Mouse (Mus musculus) v-Abl transformed pro-B cells (cell line): Measurements from ENCODE around the gene Mrps23.
"Not testable (repeated sequence)": the region's sequence is repeated elsewhere in the genome, so short reads cannot be mapped to it uniquely, and the experiment has no call there.

ENCODE experiments used
- in situ Hi-C, 2 experiments: fragments of 400-800 bp; cut with MboI; formaldehyde crosslinking; loops; one replicate each; pipeline ENCODE4 v1.15.1; 2025; ENCODE audit not compliant: unreplicated experiment in 2 of 2

Mrps23 gene

DNA sequence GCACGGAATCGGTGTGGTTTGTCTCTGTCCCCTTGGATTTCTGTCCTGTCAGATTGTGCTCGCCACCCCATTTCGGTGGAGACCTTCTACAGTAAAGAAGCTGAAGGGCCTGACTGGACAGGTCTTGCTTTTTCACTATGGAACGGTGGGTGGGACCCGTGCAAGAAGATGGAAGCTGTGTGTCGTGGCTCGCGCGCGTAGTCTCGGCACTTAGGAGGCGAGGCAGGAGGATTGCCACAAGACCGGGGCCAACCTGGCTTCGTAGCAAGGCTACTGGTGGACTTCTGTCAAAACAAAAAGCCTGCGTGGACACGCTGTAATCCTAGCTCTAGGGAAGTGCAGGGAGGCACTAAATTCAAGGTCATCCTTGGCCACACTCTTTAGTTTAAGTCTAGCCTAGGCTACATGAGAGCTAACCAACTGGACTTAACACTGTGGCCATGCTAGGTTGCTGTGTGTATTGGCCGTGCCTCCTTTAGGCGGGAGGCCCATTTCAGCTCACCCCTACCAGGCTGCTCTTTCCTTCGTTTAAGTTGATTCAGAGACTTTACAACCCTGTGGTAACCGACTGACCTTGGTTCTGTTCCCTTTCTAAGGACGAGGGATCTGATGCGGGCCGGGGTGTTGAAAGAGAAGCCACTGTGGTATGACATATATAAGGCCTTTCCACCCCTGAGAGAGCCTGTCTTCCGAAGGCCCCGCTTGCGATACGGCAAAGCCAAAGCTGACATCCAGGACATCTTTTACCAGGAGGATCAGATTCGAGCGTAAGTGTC, 593 bp downstream of the Mrps23 start:
- in situ Hi-C loops, result no loop called here

- in situ Hi-C loops, result not testable (repeated sequence)
Observed at GRCm38 (mm10) chr11:88206576-88206975, 2.4 kb downstream of the Mrps23 start.

- in situ Hi-C loops, result no loop called here
Observed at GRCm38 (mm10) chr11:88207697-88208096, 3.5 kb downstream of the Mrps23 start.

DNA sequence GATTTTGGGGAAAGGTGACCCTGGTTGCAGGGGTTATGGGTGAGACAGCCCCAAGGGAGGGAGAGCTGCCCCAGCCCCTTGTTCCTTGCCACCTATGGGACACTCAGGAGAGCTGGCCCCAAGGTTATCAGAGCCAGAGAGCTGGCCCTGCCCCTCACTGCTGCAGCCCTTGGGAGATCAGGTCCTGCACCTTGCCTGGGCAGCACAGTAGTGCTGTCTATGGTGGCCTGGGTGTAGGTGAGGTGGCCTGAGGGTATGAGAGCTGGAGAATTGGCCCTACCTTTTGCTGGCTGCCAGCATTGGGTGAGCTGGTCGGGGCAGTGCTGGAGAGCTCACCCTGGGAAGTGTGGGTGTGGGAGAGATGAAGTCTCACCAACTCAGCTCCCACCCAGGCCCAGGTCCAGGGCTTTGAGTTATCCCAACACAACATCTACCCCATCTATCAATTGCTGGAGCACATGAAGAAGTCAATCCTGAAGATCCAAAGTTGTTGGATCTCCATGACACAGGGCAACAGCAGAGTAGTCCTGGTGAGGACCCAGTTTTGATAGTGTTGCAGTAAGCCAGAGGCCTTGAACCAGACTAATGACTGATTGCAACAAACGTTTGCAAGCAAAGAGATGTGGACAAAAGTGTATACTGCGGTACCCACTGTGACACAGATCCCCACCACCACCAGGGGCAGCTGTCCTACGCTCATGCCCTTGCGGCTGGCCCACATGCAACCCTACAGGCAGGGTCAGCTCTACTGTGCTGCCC, 7.8 kb downstream of the Mrps23 start:
- in situ Hi-C loops, result loop anchor here (5.0 kb wide), 2 partner anchors 615 to 620 kb away; no protein-coding TSS in a partner anchor

GRCm38 (mm10) chr11:88213757-88214156, 9.6 kb downstream of the Mrps23 start:
- in situ Hi-C loops, result loop anchor here (5.0 kb wide), 2 partner anchors 614 to 619 kb away; no protein-coding TSS in a partner anchor

DNA sequence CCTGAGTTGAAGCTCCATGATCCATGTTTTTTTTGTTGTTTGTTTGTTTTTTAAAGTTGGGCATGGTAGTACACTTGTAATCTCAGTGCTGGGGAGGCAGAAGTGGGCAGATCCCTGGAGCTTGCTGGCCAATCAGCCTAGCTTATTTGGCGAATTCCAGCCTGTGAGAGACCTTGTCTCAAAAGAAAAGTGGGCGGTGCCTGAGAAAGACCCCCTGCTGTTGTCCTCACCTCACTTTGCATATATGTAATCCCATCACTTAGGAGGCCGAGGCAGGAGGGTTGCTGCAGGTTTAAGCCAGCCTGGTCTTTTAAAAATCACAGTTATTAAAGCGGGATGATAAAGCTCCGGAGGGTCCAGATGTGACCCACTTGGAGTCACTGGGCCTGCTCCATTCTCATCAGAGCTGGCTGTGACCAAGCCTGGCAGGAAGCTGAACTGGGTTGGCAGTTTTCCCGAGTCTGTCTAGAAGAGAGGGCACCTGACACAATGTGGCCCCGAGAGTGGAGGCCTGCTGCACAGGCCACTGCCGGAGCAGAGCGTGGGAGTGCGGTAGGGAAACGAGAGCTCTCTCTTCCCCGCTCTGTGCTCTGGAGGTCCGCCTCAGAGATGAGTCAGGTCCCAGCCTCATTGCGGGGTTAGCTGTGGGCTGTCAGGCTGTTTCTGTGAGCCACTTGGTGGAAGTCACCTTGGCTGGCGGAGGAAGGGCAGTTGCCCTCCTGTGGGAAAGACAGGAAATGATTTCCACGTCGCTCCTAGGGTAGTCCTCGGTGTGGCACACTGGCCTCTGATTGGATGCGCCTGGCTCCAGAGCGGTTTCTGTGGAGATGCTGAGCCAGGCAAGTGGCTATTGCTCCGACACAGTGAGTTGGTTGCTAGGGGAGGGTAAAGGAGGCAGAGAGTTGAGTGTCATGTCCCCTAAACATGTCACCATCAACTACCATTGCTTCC, 11.0 kb downstream of the Mrps23 start:
- in situ Hi-C loops, result loop anchor here (5.0 kb wide), 2 partner anchors 612 to 617 kb away; no protein-coding TSS in a partner anchor

DNA sequence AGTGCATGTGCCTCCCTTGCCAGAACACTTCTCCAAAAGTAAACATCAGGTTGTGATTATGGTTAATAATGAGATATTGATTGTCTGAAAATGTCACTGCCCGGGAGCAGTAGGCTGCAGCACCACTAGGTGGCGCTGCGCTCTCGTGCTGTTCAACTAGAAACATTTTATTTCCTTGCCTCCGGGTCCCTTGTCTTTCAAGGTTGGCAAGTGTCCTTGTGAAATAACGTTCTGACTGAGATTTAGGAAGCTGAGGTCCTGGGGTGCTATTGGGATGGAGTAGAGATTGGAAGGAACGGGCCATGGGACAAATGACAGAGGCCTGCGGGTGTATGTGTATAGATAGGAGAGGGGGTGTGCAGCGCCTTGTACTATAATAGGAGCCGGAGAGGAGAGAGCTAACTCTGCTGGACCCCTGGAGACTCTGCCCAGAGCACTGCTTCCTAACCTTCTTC, 12.1 kb downstream of the Mrps23 start:
- in situ Hi-C loops, result no loop called here

- in situ Hi-C loops, result no loop called here
Observed at GRCm38 (mm10) chr11:88218155-88218554, 14.0 kb downstream of the Mrps23 start.

- in situ Hi-C loops, result no loop called here
Observed at GRCm38 (mm10) chr11:88218586-88218985, 14.4 kb downstream of the Mrps23 start.

- in situ Hi-C loops, result no loop called here
Observed at GRCm38 (mm10) chr11:88221929-88222475, 17.8 kb downstream of the Mrps23 start.

GRCm38 (mm10) chr11:88227001-88227957, 23.1 kb downstream of the Mrps23 start:
- in situ Hi-C loops, result no loop called here

DNA sequence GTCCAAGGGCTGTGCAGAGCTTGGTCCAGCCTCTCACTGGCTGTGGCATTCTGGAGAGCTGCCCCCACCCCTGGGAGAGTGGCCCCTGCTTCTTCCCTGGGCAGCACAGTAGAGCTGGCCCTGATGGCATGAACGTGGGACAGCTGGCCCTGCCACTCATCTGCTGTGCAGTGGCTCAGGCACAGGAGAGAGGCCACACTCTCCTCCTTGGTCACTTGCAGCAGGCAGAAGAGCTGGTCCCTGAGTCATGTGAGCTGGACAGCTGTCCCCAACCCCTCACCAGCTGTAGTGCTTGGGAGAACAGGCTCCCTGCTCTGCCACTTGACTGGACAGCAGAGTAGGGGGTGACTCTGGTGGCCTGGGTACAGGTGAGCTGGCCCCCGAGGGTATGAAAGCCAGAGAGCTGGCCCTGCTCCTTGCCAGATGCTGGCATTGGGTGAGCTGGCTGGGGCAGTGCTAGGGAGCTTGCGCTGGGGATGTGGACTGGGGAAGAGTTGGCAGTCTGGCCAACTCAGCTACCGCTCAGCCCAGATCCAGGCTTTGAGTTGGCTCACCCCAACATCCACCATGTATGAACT, 27.1 kb downstream of the Mrps23 start:
- in situ Hi-C loops, result no loop called here

GRCm38 (mm10) chr11:88233528-88234427, 29.6 kb downstream of the Mrps23 start:
- in situ Hi-C loops, result no loop called here

DNA sequence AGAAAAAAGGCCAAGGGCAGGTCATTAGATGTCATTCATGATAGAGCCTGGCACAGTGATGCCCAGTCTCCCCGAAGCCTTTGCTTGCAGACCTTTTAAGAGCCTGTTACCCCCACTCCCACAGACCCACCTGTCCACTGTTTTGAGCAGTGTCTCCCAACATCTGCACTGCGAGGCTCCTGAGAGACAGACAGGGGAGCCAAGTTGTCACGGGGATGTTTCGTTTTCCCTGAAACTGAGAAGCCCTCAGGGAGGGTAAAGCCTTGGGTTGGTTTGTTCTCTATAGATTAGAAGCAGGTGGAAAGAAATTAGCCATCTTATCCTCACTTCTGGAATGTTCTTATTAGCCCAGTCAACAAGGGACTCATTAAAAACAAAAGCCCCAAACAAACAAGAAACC, 30.6 kb downstream of the Mrps23 start:
- in situ Hi-C loops, result no loop called here

GRCm38 (mm10) chr11:88235221-88236203, 31.3 kb downstream of the Mrps23 start:
- in situ Hi-C loops, result no loop called here

GRCm38 (mm10) chr11:88240275-88240674, 36.1 kb downstream of the Mrps23 start:
- in situ Hi-C loops, result no loop called here
